Mouse (Mus musculus): Measurements from ENCODE around the gene Gm17268. TPM values are rescaled to one million over a fixed set of nuclear protein-coding genes. Genes with fewer than 3 reads are reported as not detected.

Gene Gm17268
- not detected in 2 replicates for total RNA-seq (2021)
- long read RNA-seq, result 0 reads

GRCm38 (mm10) chr11:82038535-82038934 lies at the start of gene Gm17268:
TSS of gene Gm17268 (minus strand) at chr11:82038562.
- DNase-seq, result no peak

GRCm38 (mm10) chr11:82084360-82084759 lies 46.0 kb upstream of the Gm17268 start:
- no peak for DNase-seq

- DNase-seq, result no peak
Observed at GRCm38 (mm10) chr11:82080865-82081264, 42.5 kb upstream of the Gm17268 start.

- no peak for DNase-seq
Observed at GRCm38 (mm10) chr11:82078136-82078730, 39.9 kb upstream of the Gm17268 start.

- DNase-seq, result no peak
Observed at GRCm38 (mm10) chr11:82077031-82077430, 38.7 kb upstream of the Gm17268 start.

- DNase-seq, result no peak
Observed at GRCm38 (mm10) chr11:82073686-82074085, 35.3 kb upstream of the Gm17268 start.

- no peak for DNase-seq
Observed at GRCm38 (mm10) chr11:82072984-82073383, 34.6 kb upstream of the Gm17268 start.

GRCm38 (mm10) chr11:82072374-82072773 lies 34.0 kb upstream of the Gm17268 start:
- no peak for DNase-seq

GRCm38 (mm10) chr11:82071076-82071475 lies 32.7 kb upstream of the Gm17268 start:
- DNase-seq, result no peak

GRCm38 (mm10) chr11:82066953-82067571 lies 28.7 kb upstream of the Gm17268 start:
- no peak for DNase-seq

GRCm38 (mm10) chr11:82063454-82063853 lies 25.1 kb upstream of the Gm17268 start:
- no peak for DNase-seq

- no peak for DNase-seq
Observed at GRCm38 (mm10) chr11:82062226-82062625, 23.9 kb upstream of the Gm17268 start.

- DNase-seq, result no peak
Observed at GRCm38 (mm10) chr11:82057646-82058045, 19.3 kb upstream of the Gm17268 start, which contains the start of gene Ccl11. TSS of gene Ccl11 (plus strand) at chr11:82057823.

- DNase-seq, result no peak
Observed at GRCm38 (mm10) chr11:82053849-82054248, 15.5 kb upstream of the Gm17268 start.

- DNase-seq, result peak; percentile 16
Observed at GRCm38 (mm10) chr11:82047746-82048415, 9.5 kb upstream of the Gm17268 start.

- peak; percentile 49 for DNase-seq
Observed at GRCm38 (mm10) chr11:82045471-82045870, 7.1 kb upstream of the Gm17268 start, which contains the start of gene Ccl7. TSS of gene Ccl7 (plus strand) at chr11:82045712.

GRCm38 (mm10) chr11:82041671-82042080 lies 3.3 kb upstream of the Gm17268 start:
- DNase-seq, result no peak

- peak; percentile 10 for DNase-seq
Observed at GRCm38 (mm10) chr11:82039132-82039660, 834 bp upstream of the Gm17268 start.

GRCm38 (mm10) chr11:82035857-82036256 lies 2.5 kb downstream of the Gm17268 start:
- no peak for DNase-seq

GRCm38 (mm10) chr11:82035356-82035755 lies 3.0 kb downstream of the Gm17268 start, which contains the start of gene Ccl2:
TSS of gene Ccl2 (plus strand) at chr11:82035571.
- DNase-seq, result peak; percentile 65

GRCm38 (mm10) chr11:82034446-82034845 lies 3.9 kb downstream of the Gm17268 start:
- DNase-seq, result no peak

- peak; percentile 63 for DNase-seq
Observed at GRCm38 (mm10) chr11:82032678-82033344, 5.6 kb downstream of the Gm17268 start.

Measured in adrenal gland, postnatal 25 days (tissue).